Mouse (Mus musculus): ENCODE results near the gene Snx15.
"Not testable (repeated sequence)": the region's sequence is repeated elsewhere in the genome, so short reads cannot be mapped to it uniquely, and the experiment has no call there.

Gene Snx15

DNA sequence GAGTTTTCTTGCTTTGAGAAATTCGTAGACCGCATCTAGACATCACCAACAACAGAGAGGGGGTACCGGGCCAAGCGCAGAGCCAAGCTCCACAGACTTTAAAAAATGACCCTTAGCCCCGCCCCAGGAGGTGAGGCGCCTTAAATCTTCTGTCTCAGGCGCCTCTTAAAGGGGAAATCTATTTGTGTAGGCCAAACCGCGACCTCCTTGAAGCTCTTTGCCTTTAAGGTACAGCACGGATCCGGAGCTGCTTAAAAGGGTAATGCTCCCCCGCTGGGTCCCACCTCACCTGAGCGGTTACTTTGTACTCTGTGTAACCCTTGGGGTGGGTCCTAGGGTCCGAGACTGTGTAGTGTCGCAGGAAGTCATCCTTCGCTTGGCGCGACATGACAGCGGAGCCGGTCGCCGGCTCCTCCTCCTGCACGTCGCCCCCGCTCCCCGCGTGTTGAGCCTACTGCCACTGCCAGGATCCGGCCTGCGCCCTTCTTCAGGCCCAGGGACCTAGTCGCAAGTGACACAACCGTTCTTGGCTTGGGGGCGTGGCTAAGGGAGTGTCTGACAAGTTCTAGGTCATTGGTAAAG lies at the start of gene Snx15:
Snx15 (minus strand) TSS at position 545 of the 582 bp plus-strand sequence.
- peak; percentile 95 to 98 for DNase-seq (ENCODE audit: low spot score in 2 of 2)

GRCm38 (mm10) chr19:6174771-6175170 lies 46.7 kb upstream of the Snx15 start:
- DNase-seq (ENCODE audit: low spot score in 2 of 2) = no peak

GRCm38 (mm10) chr19:6171215-6171614 lies 43.1 kb upstream of the Snx15 start:
- no peak for DNase-seq (ENCODE audit: low spot score in 2 of 2)

DNA sequence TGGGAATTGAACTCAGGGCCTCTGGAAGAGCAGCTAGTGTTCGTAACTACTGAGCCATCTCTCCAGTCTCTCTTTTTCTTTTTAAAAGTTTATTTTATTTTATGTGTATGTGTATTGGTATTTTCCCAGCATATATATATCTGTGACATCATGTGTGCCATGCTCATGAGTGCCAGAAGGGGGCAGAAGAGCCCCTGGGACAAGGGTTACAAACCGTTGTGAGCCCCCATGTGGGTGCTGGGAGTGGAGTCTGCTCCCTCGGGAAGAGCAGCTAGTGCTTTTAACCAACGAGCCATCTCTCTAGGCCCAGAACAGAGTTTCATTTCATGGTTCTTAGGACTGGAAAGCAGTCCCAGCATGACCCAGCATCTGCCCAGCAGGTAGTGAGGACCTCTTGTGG lies 38.6 kb upstream of the Snx15 start:
- DNase-seq (ENCODE audit: low spot score in 2 of 2) = no peak

- DNase-seq (ENCODE audit: low spot score in 2 of 2) = no peak
Observed at GRCm38 (mm10) chr19:6163872-6164547, 35.9 kb upstream of the Snx15 start.

DNA sequence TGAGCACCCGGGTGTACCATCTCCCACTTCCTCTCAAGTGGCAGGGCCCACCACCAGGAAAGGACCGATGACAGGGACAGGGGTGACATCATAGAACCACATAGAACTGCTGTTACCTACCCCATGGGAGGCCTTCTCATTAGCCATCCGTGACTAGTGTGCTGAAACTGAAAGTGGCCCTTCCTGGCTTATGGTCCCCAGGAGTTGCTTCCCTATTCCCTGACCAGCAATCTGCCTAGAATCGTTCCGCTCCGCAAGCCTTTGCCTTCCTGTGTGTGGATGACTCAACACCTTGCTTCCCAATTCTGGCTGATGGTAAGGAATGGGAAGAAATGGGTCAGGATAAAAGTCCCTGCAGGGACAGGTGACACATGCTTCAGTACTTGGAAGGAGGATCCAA lies 29.1 kb upstream of the Snx15 start:
- DNase-seq (ENCODE audit: low spot score in 2 of 2) = no peak

DNA sequence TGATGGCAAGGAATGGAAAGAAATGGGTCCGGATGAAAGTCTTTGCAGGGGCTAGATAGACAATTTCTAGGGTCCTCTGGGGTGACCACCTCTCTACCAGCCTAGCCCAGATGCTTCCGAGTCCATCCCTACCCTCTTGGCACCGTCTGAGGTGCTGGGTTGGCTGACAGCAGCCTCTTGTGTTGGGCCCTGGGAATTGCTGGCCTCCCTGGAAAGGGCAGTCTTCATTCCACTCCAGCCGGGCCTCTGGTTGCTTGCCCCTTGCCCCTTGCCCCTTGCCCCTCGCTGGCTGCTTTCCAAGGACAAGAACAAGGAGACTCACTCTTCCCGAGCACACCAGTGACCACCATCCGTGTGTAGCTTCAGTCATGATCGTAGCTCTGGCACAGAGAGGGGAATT lies 28.3 kb upstream of the Snx15 start:
- no peak for DNase-seq (ENCODE audit: low spot score in 2 of 2)

GRCm38 (mm10) chr19:6155174-6155573 lies 27.1 kb upstream of the Snx15 start:
- DNase-seq (ENCODE audit: low spot score in 2 of 2) = no peak

- DNase-seq (ENCODE audit: low spot score in 2 of 2) = no peak
Observed at GRCm38 (mm10) chr19:6144842-6145241, 16.7 kb upstream of the Snx15 start.

DNA sequence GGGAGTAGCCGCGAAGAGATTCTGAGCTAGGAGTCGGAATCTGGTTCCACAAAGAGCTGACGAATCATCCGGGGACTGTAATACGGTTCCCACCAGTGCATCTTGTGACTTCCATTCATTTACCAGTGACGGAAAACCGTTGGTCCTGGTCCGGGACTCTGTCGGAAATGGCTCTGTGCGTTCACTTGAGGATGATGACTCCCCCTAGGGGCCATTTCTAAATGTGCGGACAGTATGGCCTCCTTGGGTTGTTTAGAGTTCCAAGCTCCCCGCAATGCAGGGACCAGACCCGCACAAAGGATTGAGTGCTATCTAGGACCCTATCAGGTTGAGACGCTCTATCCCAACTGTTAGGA lies 13.3 kb upstream of the Snx15 start, which contains the start of gene Arl2:
Arl2 (minus strand) TSS at position 155 of the 356 bp plus-strand sequence.
- peak; percentile 72 to 86 for DNase-seq (ENCODE audit: low spot score in 2 of 2)

- peak; percentile 93 to 97 for DNase-seq (ENCODE audit: low spot score in 2 of 2)
Observed at GRCm38 (mm10) chr19:6140678-6141393, 12.7 kb upstream of the Snx15 start, which contains the start of gene Batf2. TSS of gene Batf2 (plus strand) at chr19:6140983.

DNA sequence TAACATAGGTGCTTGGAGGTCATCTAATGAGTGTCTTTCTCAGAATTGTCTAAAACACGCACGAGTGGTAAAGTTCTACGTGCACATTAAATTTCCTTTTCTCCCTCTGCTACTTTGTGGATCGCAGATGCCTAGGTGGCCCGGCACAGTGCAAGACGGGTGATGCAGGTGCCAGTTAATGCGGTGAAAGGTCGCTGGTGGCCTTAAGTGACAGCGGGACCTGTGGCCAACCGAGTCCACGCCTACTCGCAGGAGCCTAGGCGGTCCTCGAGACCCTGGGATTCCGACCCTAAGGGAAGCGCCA lies 12.2 kb upstream of the Snx15 start:
- DNase-seq (ENCODE audit: low spot score in 2 of 2) = no peak

DNA sequence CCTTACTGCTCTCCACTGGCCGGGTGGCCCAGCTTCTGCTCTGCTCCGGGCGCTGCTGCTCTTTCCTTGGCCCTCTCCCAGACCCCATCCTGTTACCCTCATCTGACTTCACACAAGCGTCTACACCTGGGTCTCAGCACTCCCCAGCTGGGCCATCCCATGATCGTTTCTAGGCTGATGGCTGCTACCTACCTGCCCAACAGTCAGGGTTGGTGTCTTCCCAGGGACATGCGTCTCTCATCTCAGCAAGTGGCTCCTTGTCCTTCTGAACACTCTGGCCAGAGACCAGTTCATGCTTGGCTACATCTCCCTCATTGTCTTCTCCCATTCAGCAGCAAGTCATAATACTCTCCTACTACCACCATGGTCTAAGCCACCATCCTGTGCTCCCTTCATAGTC lies 11.6 kb upstream of the Snx15 start:
- DNase-seq (ENCODE audit: low spot score in 2 of 2) = peak in 1 of 2 experiments; percentile 15

GRCm38 (mm10) chr19:6136397-6136796 lies 8.3 kb upstream of the Snx15 start:
- no peak for DNase-seq (ENCODE audit: low spot score in 2 of 2)

- DNase-seq (ENCODE audit: low spot score in 2 of 2) = not testable (repeated sequence)
Observed at GRCm38 (mm10) chr19:6133197-6133596, 5.1 kb upstream of the Snx15 start.

DNA sequence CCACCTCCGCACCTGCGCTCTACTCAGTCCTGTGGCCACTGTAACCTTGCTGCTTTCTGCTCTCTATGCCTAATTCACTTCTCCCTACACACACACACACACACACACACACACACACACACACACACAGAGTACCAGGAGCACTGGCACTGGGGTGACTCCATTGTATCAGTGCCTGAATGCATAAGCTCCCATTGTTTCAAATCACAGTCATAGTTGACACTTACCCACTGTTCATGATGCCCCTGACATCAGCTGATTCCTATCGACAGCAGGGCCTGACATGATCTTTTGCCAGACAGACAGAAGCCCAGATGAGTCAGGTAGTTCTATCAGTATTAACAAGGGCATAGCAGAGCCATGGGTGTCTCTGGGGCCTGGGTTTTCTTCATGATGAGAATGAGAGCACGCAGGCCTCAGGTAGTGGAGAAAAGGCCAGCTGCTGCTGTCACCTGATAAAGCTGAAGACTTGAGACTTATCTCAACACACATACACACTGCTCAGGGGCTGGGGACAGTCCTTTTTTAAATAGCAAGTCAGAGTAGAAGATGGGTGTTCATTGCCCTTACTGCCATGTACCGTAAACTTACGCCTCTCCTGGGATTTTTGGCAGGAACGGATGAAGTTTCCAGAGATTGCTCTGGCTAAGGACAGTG lies 4.2 kb upstream of the Snx15 start:
- DNase-seq (ENCODE audit: low spot score in 2 of 2) = peak; percentile 32 to 56

DNA sequence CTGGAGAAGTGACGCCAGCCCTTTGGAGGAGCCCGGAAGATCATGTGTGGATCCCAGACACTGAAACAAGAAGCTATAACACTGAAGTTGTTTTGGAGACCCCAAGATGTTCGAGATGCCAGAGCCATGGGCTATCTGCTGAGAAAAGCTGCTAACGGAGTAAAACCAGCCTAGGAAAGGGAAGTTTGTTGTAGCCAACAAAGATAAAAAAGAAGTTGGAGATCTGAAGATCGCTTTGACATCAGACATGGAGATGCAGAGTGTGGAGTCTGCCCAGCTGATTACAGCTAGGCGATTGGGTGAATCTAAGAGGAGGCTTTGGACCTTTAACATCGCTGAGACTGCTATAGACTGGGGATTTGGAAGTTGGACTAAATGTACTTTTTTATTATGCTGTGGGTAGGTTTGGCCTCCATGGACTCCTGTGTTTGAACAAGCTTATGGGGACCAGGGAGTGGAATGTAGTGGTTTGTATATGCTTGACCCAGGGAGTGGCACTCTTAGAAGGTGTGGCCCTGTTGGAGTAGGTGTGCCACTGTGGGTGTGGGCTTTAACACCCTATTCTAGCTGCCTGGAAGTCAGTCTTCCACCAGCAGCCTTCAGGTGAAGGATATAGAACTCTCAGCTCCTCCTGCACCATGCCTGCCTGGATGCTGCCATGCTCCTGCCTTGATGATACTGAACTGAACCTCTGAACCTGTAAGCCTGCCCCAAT lies 2.5 kb upstream of the Snx15 start:
- peak in 1 of 2 experiments; percentile 22 for DNase-seq (ENCODE audit: low spot score in 2 of 2)

- DNase-seq (ENCODE audit: low spot score in 2 of 2) = no peak
Observed at GRCm38 (mm10) chr19:6126789-6127580, 1.1 kb downstream of the Snx15 start.

GRCm38 (mm10) chr19:6126289-6126688 lies 1.8 kb downstream of the Snx15 start:
- peak; percentile 77 to 83 for DNase-seq (ENCODE audit: low spot score in 2 of 2)

GRCm38 (mm10) chr19:6124898-6125297 lies 3.2 kb downstream of the Snx15 start:
- DNase-seq (ENCODE audit: low spot score in 2 of 2) = no peak

GRCm38 (mm10) chr19:6123330-6123729 lies 4.8 kb downstream of the Snx15 start:
- DNase-seq (ENCODE audit: low spot score in 2 of 2) = no peak
